Mouse (Mus musculus) stomach, postnatal 0 days (tissue): ENCODE measurements around the gene C2cd3. TPM values are rescaled to one million over a fixed set of nuclear protein-coding genes. Genes with fewer than 3 reads are reported as not detected.

Experiments used
- ATAC-seq: fragments of 200-750 bp; cut with Nextera tagmentation; 2 replicates; pipeline ENCODE4 v1.8.0; 2017; ENCODE audit not compliant: low FRiP score, low TSS enrichment
- DNase-seq: peaks from one replicate; pipeline ENCODE4 v3.0.0-alpha.2; 2016; ENCODE audit warnings: low spot score
- H3K27ac ChIP-seq: fragments of 300-500 bp; sonication (generic); replicated peaks from 2 replicates; pipeline ENCODE4 v1.5.1; 2014; ENCODE audit warnings: mild to moderate bottlenecking, control low read depth
- H3K27me3 ChIP-seq: fragments of 300-500 bp; sonication (generic); 2 replicates; pipeline ENCODE4 v1.6.1; 2014; ENCODE audit warnings: low read length; ENCODE audit not compliant: control insufficient read depth, insufficient read depth
- H3K36me3 ChIP-seq: fragments of 300-500 bp; sonication (generic); 2 replicates; pipeline ENCODE4 v1.6.1; 2014; ENCODE audit warnings: low read length, mixed read lengths; ENCODE audit not compliant: control insufficient read depth, insufficient read depth
- H3K4me1 ChIP-seq: fragments of 300-500 bp; sonication (generic); replicated peaks from 2 replicates; pipeline ENCODE4 v1.6.1; 2014; ENCODE audit warnings: antibody characterized with exemption; ENCODE audit not compliant: control insufficient read depth, insufficient read depth
- H3K4me2 ChIP-seq: fragments of 300-500 bp; sonication (generic); replicated peaks from 2 replicates; pipeline ENCODE4 v1.6.1; 2014; ENCODE audit warnings: low read depth, mild to moderate bottlenecking, control low read depth, moderate library complexity
- H3K4me3 ChIP-seq: fragments of 300-500 bp; sonication (generic); 2 replicates; pipeline ENCODE4 v1.5.1; 2014; ENCODE audit warnings: low read depth, low read length, control low read depth
- H3K9ac ChIP-seq: fragments of 300-500 bp; sonication (generic); 2 replicates; pipeline ENCODE4 v1.6.1; 2014; ENCODE audit warnings: mild to moderate bottlenecking, low read length, control low read depth, mixed read lengths
- H3K9me3 ChIP-seq: fragments of 300-500 bp; sonication (generic); 2 replicates; pipeline ENCODE4 v1.6.1; 2016; ENCODE audit warnings: low read length; ENCODE audit not compliant: control insufficient read depth
- CTCF ChIP-seq: IDR thresholded peaks from 2 replicates; pipeline ENCODE4 v1.5.1; 2016; ENCODE audit warnings: antibody characterized with exemption, low read depth, mild to moderate bottlenecking, moderate library complexity
- EP300 ChIP-seq: optimal IDR thresholded peaks from 2 replicates; pipeline ENCODE3; 2016; ENCODE audit warnings: antibody characterized with exemption
- WGBS: fragments of 180-500 bp; shearing (Covaris S2); extraction: QIAGEN DNeasy Blood & Tissue Kit; methylation state at CpG from one replicate; pipeline ENCODE4 v1.1.7; 2014; 5-methylcytosine and 5-hydroxymethylcytosine counted together
- polyA plus RNA-seq: library from polyadenylated mRNA; unstranded; fragments of >200 nt; fragmentation: Nextera tagmentation; extraction: Ambion mirVana; gene quantifications from 2 replicates; pipeline ENCODE4 v1.2.1, GENCODE M21; 2015

The C2cd3 gene
- polyA plus RNA-seq, 1 experiment from 2014 or later, result 5.6 TPM

DNA sequence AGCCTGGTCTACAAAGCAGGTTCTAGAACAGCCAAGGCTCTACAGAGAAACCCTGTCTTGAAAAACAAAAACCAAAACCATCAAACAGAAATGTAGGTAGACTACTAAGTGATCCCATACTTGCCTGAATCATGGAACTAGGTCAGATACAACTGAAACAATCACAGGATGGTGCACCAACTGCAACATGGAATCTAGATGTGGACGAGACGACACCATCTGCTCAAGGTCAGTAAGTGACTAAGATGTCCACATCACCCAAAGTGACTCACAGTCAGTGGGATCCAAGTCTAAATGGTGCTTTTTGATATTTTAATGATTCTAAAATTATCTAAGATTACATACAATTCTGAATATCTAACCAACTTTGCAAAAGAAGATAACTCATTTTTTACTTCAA lies 36.1 kb upstream of the C2cd3 start:
- DNase-seq, result no peak
- no peaks in the 10 kb centered on the region for H3K9me3 ChIP-seq
- H3K9ac ChIP-seq, result no peak overlapping the region
- 92% methylated on average over 2 of the region's 2 CpGs for WGBS
- H3K4me2 ChIP-seq, result no peak overlapping the region
- no peaks in the 10 kb centered on the region for H3K4me1 ChIP-seq
- ATAC-seq, result no peak
- no peak overlapping the region for H3K27ac ChIP-seq
- no peaks in the 10 kb centered on the region for H3K27me3 ChIP-seq
- no peak for TF ChIP-seq CTCF
- no peak for TF ChIP-seq EP300
- H3K36me3 ChIP-seq, result peaks cover 27% of the 10 kb centered on the region
- no peak overlapping the region for H3K4me3 ChIP-seq

DNA sequence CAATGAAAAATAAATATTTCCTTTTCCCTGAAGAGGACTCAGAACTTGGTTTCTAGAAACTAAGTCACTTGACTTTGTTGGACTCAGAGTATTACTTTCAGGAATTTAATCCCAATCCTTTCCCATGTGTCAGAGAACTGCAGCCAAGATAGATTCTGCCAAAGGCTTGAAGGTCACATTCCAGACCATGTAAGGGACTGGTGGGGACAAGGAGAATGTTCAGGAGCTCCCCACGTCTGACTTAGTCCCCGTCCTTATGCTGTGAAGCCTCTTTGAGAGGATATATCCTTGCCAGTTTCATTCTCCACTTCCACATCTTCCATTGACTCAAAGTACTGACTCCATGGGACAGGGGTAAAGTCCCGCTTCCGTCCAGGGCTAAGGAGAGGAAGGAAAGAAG lies 17.0 kb upstream of the C2cd3 start:
- TF ChIP-seq CTCF, result no peak
- TF ChIP-seq EP300, result no peak
- Histone ChIP-seq H3K36me3 (no peaks in the 10 kb centered on the region; the same call in 1 of the 2 replicates), H3K9ac (no peak overlapping the region)

GRCm38 (mm10) chr7:100356324-100356723 lies 15.7 kb upstream of the C2cd3 start:
- no peak overlapping the region for H3K4me2 ChIP-seq
- H3K27ac ChIP-seq, result no peak overlapping the region
- no peak for TF ChIP-seq CTCF
- TF ChIP-seq EP300, result no peak
- H3K4me1 ChIP-seq, result no peaks in the 10 kb centered on the region
- DNase-seq (no peak), ATAC-seq (no peak)
- no peak overlapping the region for H3K4me3 ChIP-seq
- 67% methylated on average over 5 of the region's 5 CpGs for WGBS
- no peaks in the 10 kb centered on the region for H3K27me3 ChIP-seq
- H3K9me3 ChIP-seq, result no peaks in the 10 kb centered on the region
- H3K36me3 ChIP-seq, result no peaks in the 10 kb centered on the region; the same call in 1 of the 2 replicates
- H3K9ac ChIP-seq, result no peak overlapping the region

More for the DNA sequence above, 17.0 kb upstream of the C2cd3 start:
- Histone ChIP-seq H3K4me1 (no peaks in the 10 kb centered on the region), H3K4me3 (no peak overlapping the region), H3K4me2 (no peak overlapping the region), H3K27me3 (no peaks in the 10 kb centered on the region), H3K9me3 (no peaks in the 10 kb centered on the region), H3K27ac (no peak overlapping the region)
- ATAC-seq (no peak), DNase-seq (no peak)
- WGBS, result 73% methylated on average over 4 of the region's 4 CpGs

GRCm38 (mm10) chr7:100356768-100357167 lies 15.3 kb upstream of the C2cd3 start:
- 64% methylated on average over 1 of the region's 1 CpGs for WGBS
- Histone ChIP-seq H3K4me2 (no peak overlapping the region), H3K9me3 (no peaks in the 10 kb centered on the region), H3K9ac (no peak overlapping the region), H3K36me3 (no peaks in the 10 kb centered on the region; the same call in 1 of the 2 replicates), H3K27ac (no peak overlapping the region), H3K27me3 (no peaks in the 10 kb centered on the region), H3K4me1 (no peaks in the 10 kb centered on the region), H3K4me3 (no peak overlapping the region)
- TF ChIP-seq EP300, result no peak
- TF ChIP-seq CTCF, result no peak
- ATAC-seq (no peak), DNase-seq (no peak)

GRCm38 (mm10) chr7:100357856-100358255 lies 14.2 kb upstream of the C2cd3 start:
- TF ChIP-seq CTCF, result no peak
- no peak for TF ChIP-seq EP300
- no peak for DNase-seq
- Histone ChIP-seq H3K4me1 (no peaks in the 10 kb centered on the region), H3K27me3 (no peaks in the 10 kb centered on the region), H3K27ac (no peak overlapping the region), H3K9ac (no peak overlapping the region), H3K36me3 (no peaks in the 10 kb centered on the region; the same call in 1 of the 2 replicates), H3K4me3 (no peak overlapping the region), H3K4me2 (no peak overlapping the region), H3K9me3 (no peaks in the 10 kb centered on the region)
- no peak for ATAC-seq

- ATAC-seq, result no peak
- no peaks in the 10 kb centered on the region for H3K27me3 ChIP-seq
- H3K4me1 ChIP-seq, result no peaks in the 10 kb centered on the region
- no peak for TF ChIP-seq EP300
- no peak for TF ChIP-seq CTCF
- no peak overlapping the region for H3K4me2 ChIP-seq
- no peak for DNase-seq
- H3K9ac ChIP-seq, result no peak overlapping the region
- no peaks in the 10 kb centered on the region for H3K9me3 ChIP-seq
- H3K27ac ChIP-seq, result no peak overlapping the region
- WGBS, result 74% methylated on average over 2 of the region's 2 CpGs
- H3K4me3 ChIP-seq, result no peak overlapping the region
- no peaks in the 10 kb centered on the region for H3K36me3 ChIP-seq
Observed at GRCm38 (mm10) chr7:100363162-100363561, 8.9 kb upstream of the C2cd3 start.
